Mouse (Mus musculus): ENCODE results near the gene Gpr21. TPM values are rescaled to one million over a fixed set of nuclear protein-coding genes. Genes with fewer than 3 reads are reported as not detected.

Gpr21 gene
- total RNA-seq, 2 experiments from 2014 or later: 4.1 to 5.3 TPM

DNA sequence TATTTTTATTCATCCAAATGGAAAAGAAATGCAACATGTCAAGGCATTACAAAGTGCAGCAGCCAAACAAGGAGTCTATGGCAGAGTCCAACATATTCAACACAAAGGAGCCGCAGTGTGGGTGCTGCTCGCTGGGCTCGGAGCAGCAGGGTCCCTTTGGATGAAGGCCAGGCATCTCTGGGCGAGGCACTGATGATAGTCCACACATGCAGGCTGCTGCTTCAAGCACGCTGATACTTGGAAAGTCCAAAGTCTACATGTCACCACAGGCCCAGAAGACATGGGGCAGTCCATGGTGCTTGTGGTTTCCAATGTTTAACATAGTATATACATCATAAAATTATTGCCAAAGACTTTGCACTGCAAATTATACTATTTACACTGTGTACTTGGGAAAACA is 53.8 kb downstream of the Gpr21 start:
- no peak for DNase-seq (ENCODE audit: low spot score in 2 of 2)

Other genes with a start within 250 kb of the Gpr21 start
- not detected for gene Olfr368, start 189.8 kb upstream of the Gpr21 start, total RNA-seq (2021)
- 10 to 100 TPM; 21.9 to 31.2 TPM for gene Pdcl, start 157.0 kb upstream of the Gpr21 start, total RNA-seq (2021)
- gene Rc3h2, start 93.4 kb upstream of the Gpr21 start, total RNA-seq (2021): 10 to 100 TPM; 74.6 to 81.6 TPM
- gene Zbtb26, start 73.2 kb upstream of the Gpr21 start, total RNA-seq (2021): 10 to 100 TPM; 11.0 to 11.7 TPM
- gene Zbtb6, start 73.2 kb upstream of the Gpr21 start, total RNA-seq (2021): 10 to 100 TPM; 13.6 TPM
- 10 to 100 TPM; 89.6 to 97.1 TPM for gene Rabgap1, start 73.1 kb upstream of the Gpr21 start, total RNA-seq (2021)
- gene Strbp, start 187.5 kb downstream of the Gpr21 start, total RNA-seq (2021): 100 to 1,000 TPM; 285 to 321 TPM